Mouse (Mus musculus) small intestine, adult 10 weeks (tissue): ENCODE data around the gene Pnpla8. TPM values are rescaled to one million over a fixed set of nuclear protein-coding genes. Genes with fewer than 3 reads are reported as not detected.

ENCODE experiments used
- polyA plus RNA-seq: library from polyadenylated mRNA; stranded (reverse); fragments of 350-450 nt; fragmentation: Illumina TruSeq; extraction: RNeasy Lipid Tissue Mini Kit (QIAGEN cat#74804); gene quantifications from one replicate; pipeline ENCODE4 v1.2.3, GENCODE M21; 2014; ENCODE audit warnings: low replicate concordance

The Pnpla8 gene
- polyA plus RNA-seq: 128 TPM

DNA sequence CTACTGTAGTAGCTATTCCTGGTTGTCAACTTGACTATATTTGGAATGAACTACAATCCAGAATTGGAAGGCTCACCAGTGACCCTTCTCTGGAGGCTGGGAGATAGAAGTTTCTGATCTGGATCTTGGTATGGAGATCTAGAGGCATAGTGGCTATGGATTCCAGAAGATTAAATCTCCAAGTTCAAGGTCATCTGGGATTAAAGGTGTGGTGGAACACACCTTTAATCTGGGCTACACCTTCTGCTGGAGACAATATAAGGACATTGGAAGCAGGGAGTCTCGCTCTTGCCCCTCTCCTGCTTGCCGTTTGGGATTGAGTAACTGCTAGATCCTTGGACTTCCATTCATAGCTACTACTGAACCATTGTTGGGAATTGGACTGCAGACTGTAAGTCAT, at the start of gene Pnpla8:
Gene Pnpla8 (plus strand): TSS at position 301 of the 400 bp plus-strand sequence.

DNA sequence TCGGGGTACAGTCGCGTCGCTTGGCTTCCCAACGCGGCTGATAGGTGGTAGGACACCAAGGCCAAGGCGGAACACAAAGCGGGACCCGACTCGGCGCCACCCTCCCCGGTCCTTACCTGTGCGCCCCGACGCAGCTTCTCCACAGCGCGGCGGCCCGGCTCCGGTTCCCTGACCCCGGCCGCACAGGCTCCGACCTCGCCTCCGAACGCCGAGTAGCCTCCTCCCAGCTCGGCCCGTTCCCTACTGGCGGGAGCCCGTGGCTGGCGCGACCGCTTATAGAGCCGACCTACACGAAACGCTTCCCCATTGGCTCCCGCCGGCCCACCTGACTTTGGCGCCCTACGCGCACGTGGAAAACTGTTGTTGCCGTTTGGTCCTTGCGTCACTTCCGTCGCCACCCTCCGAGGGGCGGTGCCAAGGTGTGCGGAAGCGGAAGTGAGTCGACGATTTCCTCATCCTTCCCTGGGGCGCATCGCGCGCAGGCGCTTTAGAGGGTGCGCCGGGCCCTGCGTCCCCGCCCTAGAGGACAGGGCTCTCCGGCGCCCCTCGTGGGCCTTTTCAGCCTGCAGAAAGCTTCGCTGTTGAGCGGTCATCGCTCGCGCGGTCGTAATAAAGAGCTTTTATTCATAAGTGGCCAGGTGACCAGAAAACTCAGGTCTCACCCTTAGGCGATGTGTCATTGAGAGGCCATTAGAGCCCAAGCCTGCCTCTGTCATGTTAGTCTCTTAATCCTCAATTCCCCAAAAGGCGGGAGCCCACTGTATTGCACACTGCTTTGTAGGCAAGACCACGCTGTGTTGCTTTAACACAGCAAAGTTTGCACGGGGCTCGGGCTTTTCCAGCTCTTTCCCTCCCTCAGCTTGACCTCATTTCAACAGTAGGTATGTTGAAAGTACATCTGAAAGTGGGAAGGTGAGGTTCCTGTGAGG, 11.1 kb upstream of the Pnpla8 start, which contains the start of gene Dnajb9:
Gene Dnajb9 (minus strand): TSS at position 503 of the 929 bp plus-strand sequence.

DNA sequence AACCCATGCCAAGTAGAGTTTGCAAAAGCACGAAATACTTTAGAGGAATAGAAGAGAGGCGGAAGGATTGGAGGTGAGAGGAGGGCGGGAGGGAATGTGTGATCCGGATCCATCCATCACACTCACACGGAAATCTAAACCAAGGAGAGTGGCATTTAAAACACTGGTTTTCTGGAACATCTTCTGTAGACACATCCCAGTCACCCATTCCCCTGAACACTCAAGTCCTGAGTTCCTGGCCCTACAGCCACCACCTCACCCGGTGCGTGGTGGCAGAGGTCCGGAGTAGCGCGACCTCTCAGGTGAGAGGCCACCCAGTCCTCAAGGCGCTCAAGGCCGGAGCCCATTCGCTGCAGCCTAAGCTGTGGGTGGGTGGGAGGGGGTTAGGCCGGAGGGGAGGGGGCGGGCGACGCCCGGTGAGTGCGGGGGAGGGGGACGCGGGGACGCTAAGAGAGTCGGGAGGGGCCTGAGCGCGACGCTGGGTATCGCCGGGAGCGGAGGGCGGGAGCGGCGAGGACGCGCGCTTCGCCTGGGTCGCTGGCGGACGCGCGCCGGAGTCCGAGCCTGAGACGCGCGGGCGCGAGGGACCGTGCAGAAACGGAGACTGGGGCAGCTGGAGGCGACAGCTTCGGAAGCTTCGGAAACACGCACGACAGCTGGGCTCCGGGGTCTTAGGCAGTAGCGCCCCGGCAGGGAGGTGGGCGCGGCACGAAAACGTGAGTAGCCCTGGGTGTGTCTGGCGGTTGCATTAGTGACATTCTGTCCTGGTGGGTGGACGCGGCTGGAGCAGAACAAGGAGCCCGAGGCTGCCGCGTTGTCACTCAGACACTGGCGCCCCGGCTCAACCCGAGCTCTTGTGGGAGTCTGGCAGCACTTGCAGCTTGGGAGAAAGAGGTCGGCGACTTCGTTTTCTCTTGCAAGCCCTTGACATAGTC, 107.5 kb downstream of the Pnpla8 start, which contains the start of gene Nrcam:
Gene Nrcam (plus strand): TSS at position 505 of the 935 bp plus-strand sequence.

Other genes starting within 250 kb of the Pnpla8 start
- gene Dnajb9, start 11.0 kb upstream of the Pnpla8 start, polyA plus RNA-seq: 288 TPM
- gene Nrcam, start 107.5 kb downstream of the Pnpla8 start, polyA plus RNA-seq: 1.0 TPM